Mouse (Mus musculus): ENCODE measurements around the gene Pold2.

The Pold2 gene

DNA sequence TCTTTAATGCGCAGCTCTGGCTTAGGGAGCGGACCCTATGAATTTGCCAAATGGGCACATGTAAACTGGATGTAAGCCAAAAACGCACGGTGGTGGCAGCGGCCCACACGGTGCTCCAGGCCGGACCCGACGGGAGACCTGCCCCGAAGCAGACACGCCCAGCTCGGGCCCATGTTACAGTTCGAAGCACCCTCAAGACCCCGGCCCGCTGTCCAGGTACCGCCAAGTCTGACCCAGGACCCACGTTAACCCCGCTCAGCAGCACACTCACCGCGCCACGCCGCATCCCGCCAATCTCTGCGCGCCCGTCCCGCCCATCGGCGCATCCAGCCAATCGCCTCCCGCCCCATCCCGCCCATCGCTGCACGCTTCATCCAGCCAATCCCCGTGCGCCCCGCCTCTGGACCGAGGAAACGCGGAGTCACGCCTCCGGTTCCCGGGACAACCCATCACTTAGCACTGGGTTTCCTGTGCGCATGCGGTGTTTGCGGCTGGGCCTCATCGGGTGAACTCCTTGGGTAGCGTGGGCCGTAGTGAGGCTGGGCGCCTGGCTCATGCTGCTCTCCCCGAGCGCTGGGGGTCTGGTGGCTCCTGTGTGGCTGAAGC lies at the start of gene Pold2:
TSS of gene Pold2 (minus strand) at position 372 of the 606 bp plus-strand sequence.
- DNase-seq, result peak; percentile 97

DNA sequence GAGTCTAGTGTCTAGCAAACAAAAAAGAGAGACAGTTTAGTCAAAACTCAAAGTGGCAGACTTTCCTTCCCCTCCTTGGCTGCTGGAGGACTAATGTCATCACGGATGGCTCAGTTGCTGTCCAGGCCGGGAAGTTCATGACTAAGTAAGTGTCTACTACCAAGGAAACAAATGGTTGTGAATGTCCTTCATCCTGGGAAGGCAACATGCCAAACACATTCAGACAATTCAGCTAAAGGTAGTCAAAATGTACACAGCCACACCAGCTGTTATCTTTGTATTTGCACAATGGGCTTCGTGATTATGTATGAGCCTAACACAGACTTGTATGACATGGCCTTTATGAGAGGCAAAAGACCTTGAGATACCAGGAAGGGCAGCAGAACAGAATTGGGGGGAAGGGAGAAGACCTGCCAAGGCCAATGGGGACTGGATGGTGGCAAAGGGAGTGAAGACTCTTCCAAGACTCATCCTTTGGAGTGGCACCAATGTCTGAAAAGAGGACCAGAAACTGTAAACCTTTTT lies 48.7 kb upstream of the Pold2 start:
- DNase-seq, result no peak

DNA sequence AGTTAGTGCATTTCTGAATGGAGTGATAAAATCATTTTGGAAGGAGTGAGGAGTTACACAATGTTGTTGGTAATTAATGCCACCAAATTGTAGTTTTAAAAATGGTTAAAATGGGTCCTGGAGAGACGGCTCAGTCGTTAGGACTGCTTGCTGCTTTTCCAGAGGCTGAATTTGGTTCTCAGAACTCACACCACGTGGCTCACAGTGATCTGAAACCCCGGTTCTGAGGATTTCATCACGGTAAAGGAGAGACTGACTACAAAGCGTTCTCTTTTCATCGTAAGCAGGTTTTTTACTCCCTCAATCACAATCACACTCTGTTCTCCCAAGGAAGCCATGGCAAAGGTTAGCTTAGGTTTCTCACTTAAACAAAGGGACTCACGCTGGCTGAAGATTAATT lies 46.6 kb upstream of the Pold2 start:
- no peak for DNase-seq

DNA sequence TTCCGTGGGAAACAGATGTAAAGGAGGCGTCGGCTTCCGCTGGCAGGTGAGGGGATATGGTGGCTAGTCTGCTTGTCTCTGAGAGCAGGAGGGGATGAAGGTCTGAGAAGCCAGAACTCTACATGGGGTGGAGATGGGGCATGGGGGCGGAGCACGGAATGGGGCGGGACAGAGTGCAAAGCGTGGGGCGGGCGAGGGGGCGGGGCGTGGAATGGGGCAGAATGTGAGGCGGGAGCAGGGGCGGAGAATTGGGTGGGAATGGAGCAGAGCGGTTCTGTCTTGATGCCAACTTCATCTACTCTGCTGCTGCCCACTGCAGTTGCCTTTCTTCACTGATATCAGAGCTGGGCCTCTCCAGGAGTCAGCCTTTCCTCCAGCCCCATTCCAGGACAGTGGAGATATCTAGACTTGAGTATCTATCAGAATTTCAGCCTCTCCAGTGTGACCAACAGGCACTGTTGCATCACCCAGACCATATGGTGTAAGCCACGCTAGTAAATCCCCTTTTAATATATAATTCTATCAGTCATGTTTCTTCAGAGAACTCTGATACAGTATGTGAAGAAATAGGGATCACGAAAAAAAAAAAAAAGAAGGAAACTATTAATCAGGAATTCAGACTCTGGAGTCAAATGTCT lies 42.4 kb upstream of the Pold2 start:
- DNase-seq, result no peak

DNA sequence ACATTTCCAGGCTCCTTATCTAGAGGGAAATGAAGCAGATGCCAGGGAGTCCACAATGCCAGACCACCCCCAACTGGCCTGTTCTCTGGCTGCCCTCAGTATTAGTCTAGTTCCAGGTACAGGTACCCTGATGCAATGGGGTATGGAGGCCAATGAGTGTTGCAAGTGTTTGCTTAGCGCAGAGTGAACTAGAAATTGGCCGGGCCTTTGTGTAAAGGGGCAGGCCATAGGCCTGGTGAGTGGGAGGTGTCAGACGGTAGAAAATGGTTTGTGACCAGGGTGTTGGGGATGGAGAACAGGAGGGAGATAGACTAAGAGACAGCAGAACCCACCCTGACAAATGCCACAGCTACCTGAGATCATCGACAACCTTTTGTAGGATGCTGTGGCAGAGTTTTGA lies 41.5 kb upstream of the Pold2 start:
- no peak for DNase-seq

DNA sequence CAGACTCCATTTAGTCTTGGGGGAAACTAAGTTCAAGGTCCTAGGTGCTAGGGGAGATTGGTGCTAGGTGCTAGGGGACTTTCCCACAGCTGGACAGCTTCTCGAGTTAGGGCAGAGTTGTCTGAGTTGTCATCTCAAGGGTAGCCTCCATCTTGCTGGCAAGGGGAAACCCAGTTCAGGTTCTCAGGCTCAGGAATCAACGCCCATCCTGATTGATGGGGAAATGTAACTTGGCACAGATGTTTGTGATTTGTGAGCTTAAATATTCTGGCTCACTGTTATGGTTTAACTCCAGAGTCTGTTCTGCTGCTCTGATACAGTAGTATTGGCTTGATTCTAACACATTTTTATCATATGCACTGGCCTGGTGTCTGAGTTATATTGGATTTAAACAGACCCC lies 40.0 kb upstream of the Pold2 start:
- DNase-seq, result no peak

DNA sequence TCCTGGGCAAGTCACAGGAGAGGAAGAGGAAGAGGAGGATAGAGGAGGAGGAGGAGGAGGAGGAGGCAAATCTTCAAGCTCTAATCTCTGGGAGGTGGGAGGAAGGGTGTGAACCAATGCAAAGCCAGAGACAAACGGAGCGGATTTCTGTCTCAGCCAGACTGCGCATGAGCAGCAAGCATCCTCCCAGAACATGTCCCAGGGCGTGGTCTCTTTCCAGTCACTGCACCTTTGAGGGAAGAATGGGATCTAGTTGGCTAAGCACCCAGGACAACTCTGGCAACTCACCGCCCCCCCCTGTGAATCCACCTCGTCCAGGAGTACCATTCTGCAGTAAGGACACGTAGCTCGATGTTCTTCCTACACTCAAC lies 38.1 kb upstream of the Pold2 start:
- DNase-seq, result peak; percentile 64

DNA sequence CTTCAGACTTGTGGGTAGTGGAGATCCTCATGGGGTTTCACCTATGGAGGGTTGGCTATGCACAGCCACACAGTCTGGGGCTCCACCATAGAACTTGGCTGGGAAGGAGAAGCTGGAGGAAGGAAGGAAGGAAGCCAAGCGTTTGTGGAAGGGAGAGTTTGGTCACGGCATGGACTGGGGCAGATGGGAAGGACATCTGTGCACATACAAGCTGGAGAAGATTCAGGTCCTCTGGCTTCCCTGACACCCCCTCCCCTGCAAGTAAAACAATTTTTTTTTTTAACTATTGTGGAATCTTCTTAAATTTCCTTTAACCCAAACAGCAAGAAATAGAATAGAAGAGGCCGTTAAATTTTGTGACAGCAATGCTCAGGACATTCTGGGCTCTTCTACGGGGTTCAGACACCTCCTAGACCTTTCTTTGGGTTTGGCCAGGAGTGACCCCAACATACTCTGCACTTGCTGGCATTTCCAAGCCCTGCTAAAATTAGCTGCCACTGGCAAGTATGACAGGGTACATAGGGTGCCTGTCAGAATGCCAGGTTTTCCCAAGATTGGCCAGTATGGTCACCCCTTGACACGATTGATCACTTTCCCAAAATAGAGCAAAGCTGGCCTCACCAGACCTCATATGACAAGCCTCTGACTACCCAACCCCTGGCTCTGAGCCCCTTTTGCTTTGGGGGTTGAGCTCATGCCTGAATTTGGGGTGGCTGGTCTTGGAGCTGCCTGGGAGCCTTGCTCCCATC lies 37.5 kb upstream of the Pold2 start:
- DNase-seq, result peak; percentile 70

DNA sequence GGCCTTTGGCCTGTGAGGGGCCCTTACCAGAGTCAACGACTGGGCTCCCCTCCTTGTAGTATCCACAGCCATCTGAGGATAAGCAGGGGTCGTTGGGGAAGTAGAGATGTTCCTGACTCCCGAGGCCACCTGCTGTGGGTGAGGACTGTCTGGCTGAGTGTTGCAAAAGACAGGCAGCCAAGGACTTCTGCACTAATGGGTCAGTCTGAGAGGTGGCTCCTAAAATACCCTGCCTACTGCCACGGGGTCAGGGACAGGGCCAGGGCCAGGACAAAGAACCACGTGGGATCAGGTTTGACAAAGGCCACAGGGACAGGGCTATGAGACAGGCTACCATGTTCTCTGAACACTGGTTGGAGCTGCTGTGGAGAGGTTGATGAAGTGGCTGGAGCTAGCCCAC lies 36.8 kb upstream of the Pold2 start:
- DNase-seq, result no peak

DNA sequence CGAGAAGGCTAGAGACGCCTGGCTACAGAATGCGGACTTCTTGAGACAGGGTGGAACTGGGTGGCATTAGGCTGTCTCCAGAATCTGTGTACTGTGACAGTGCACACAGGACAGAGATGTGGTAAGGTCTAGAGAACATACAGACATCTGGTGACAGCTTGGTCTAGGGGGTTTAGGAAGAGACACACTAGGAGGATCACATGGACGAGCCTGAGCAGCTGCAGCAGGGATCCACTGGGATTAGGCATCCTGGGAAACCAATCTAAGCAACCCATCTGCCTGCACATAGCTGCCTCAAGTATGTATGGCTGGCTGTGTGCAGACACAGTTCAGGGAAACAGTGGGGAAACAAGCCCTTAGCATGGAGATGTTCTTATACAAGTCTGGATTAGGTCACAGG lies 35.8 kb upstream of the Pold2 start:
- no peak for DNase-seq

DNA sequence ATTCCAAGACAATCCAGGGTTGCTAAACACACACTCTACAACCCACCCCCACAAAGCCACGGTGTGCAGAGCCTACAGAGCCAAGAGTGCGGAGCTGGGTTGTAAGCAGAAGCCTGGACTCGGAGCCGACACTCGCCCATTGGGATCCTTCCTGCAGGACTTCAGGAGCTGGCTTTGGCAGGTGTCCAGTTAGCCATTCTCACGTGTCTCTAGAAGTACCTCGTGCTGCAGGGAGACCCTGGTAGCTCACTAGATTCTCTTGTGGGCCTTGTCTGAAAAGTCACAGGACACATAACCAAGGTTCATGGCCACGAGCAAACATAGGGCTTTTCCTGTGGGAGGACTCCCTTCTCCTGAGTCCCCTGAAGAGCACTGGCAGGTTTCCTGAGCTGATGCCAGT lies 35.2 kb upstream of the Pold2 start:
- DNase-seq, result peak; percentile 42

DNA sequence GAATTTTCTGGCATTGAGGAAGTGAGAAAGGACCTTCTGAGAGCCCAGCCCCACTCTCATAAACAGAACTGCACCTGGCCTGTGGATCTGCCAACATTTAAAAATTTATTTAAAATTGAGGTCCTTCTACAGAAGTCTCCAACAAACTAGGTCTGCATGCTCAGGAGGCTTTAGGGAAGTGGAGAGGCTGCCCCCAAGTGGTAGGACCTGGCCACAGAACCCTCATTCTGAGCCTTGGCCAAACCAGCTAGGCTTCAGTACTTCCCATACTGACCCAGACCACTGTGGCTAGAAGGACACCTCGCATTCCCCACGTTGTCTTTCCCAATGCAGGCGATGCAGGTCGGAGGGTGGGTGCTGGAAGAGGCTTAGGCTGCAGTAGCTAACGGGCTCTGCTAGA lies 34.5 kb upstream of the Pold2 start:
- peak; percentile 85 for DNase-seq

DNA sequence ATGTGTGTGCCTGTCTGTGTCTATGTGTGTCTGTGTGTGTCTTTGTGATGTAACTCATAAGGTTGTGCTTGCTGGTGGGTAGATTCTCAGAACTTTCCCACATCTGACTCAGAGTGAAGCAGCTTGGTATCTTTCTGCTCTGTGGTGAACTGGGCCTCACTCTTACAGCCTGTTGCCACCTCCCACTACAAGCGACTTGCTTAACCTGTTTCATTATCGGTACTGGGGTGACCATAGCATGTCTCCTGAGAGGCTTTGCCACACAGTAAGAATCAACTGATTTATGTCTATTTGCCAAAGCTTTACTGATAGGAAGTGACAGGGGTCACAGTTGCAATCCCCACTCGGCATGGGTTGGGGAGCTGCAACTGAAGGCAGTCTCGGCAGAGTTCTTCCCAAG lies 30.6 kb upstream of the Pold2 start:
- DNase-seq, result no peak

DNA sequence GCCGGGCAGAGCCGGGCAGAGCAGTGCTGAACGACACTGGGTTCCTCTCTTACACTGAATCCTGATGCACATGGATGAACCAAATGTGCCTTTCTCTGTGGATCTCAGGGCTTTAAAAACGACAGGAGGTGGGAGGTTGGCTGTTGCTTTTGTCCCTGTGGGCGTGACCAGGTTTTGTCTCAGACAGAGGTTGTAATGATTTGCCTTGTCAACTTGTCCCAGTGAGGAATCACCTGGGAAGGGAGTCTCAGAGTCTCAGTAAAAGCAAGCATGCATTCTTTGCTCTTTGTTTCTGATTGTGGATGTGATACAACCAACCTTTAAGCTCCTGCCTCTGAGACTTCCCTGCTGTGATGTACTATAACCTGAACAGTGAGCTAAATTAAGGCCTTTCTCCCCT lies 29.0 kb upstream of the Pold2 start:
- DNase-seq, result no peak

DNA sequence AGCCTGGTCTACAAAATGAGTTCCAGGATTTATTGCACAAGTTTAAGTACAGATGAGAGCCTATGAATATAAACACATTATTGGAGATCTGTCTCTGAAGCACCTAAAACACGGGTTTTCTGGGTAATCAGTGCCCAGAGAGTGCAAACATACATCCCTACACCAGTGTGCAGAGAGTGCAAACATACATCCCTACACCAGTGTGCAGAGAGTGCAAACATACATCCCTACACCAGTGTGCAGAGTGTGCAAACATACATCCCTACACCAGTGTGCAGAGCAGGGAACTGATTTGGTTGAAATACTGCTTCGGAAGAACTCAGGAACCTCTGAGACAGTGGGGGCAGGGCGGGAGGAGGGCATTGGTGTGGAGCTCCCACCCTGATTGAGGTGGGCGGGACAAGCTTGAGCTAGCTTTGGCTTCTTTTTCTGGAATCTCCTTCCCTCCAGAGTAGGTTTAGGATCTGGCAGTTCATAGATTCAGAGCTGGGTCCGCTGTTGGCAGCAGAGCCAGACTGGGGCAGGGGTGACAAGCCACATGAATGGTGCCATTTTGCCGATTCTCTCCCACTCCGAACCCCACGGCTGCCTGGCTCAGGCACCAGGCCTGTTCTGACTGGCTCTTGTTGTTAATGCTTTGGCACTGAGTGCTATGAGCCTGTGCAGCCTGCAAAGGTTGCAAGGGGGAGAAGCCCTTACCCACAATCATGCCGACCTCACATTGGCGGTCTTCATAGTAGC lies 27.9 kb upstream of the Pold2 start:
- no peak for DNase-seq

DNA sequence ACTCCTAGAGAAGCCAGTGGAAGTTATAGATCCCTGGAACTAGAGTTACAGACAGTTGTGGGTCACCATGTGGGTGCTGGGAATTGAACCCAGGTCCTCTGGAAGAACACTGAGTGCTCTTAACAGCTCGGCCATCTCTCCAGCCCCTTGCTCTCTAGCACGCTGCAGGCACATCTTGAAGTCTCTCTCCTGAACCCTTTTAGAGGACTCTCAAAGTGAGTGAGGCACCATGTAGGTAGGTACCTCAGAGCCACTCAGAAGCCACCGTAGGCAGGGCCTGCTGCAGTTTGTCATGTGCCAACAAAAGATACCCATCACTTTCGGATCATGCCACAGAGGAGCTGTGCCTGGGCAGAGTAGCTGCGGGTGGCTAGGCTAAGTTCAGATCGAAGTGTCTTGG lies 26.8 kb upstream of the Pold2 start:
- peak; percentile 1 for DNase-seq

DNA sequence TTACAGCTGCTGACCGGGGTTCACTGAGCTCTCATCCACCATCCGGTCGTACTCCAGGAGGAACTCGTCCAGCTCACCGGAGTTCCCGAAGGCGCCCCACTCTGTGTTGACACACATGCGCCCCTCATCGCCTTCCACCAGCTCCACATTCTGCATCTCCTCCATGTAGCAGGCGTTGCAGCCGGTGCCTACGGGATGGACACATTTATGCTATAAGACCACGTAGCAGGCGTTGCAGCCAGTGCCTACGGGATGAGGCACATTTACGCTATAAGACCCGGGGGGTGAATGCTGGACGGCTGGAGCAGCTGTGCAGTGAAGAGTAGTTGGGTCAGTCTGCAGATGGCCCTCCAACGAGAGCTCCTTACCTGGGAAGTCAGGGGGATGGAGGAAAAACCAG lies 26.3 kb upstream of the Pold2 start:
- no peak for DNase-seq

DNA sequence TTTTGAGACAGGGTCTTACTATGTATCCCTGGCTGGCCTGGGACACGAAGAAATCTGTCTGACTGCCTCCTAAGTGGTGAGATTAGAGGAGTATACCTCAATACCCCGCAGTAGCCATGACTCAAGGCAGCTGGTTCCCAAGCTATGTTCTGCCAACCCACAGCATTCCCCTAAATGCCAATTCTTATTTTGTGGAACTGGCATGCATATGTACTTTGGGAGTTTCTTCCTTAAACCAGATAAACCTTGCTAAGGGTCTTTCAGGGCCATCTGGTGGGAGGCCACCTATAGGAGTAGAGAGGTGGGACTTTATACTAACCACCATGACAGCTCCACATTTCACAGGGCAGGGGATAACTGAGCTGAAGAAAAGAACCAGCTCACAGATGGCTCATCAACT lies 25.8 kb upstream of the Pold2 start:
- DNase-seq, result no peak

DNA sequence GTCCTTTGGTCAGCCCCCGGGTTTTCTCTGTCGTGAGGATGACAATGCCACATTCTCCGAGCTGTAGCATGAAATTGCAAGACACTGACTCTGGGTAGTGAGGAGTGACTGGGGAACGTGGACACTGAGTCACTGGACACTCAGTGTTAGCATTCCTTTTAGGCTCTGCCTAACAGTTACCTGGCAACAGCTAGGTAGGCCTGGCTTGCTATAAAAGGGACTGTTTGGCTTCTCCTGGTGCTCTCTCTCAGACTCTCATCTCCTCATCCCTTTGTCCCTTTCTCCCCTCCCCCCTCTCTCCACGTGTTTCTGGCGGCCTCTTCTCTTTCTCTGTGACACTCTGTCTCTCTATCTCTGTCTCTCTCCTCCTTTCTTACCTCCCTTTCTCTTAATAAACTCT lies 24.3 kb upstream of the Pold2 start:
- no peak for DNase-seq

DNA sequence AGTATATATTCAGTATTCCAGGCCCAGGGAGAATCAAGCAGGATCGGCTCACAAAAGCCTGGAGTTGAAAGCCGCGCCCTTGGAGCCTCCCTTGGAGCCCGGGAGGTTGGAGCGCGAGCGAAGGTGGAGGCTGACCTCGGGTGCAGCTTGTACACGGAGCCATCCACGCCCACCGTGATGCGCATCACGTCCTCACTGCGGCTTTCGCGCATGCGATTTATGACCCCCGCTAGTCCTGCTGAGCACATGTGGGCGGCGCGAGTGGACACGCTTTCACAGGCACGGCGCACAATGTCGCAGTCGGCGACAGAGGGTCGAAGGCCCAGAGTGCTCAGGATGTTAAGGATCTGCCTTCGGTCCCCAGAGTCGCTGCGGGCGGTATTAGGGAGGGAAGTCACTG lies 23.9 kb upstream of the Pold2 start:
- no peak for DNase-seq

DNA sequence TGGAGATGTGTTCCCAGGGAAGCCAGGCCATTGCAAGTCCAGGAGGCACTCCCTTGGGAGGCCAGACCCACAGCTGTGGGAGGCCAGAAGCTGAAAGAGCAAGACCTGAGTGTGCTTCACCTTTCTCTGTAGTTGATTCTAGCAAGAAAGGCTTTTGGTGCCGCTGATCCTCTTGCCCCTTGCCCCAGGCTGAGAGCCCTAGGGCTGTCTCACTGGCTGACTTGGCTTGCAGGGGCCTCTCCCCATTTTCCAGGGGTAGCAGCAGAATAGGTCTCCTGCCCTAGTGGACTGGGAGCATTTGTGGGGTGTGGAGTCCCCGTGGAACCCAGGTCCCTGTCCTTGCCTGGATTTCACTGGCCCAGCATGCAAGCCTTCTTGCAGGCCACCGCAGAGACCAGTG lies 23.2 kb upstream of the Pold2 start:
- no peak for DNase-seq

DNA sequence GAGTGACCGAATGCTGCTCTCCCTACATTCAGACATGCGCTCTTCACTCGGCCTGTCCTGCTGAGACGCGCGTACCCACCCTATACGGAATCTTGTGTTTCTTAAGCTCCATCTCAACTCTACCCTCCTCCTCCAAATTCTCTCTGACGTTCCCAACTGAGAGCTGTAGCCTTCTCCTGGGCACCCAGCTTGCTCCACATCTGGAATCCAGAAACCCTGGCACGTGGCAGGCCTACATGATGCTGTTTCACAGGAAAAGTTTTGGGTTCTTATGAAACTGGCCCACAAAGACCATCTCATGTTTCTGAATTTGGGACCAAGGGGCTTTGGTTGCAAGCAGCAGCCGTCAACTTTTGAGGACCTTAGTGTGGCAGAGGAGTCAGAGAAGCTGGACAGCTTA lies 21.2 kb upstream of the Pold2 start:
- DNase-seq, result no peak

DNA sequence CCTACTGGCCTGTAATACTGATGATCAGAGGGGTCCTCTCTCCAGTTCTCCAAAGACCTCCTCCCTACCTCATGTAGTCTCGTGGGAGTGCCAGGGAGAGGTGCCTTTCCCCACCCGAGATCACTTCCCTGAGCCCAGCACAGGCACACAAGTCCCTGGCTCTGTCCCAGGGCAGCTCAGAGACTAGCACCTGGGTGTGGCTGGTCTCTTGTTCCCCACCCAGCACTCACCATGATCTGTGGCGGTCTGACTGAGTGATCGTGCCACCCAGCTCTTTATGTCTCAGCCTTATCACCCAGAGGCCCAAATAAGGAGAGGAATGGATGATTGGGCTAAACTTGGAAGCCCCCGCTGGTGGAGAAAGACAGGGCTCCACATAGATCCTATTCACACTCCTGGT lies 20.4 kb upstream of the Pold2 start, which contains the start of gene Myl7:
TSS of gene Myl7 (minus strand) at position 252 of the 400 bp plus-strand sequence.
- DNase-seq, result no peak

DNA sequence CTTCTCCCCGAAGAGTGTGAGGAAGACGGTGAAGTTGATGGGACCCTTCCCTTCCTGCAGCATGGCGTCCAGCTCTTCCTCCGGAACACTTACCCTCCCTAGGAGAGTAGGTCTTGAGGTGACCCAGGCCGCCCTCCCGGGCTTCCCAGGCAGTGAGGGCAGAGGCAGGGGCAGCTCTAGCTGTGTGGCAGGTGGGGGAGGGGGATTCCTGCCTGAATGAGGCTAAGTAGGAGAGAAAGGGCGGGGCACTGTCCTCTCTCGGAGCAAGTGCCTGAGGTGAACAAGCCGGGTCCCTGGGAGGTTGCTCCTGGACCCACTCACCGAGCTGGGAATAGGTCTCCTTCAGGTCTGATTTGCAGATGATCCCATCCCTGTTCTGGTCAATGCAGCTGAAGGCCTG lies 19.7 kb upstream of the Pold2 start:
- DNase-seq, result no peak

All from cerebellum, adult 9-10 months (tissue).